Mouse (Mus musculus) bone marrow macrophage, adult 2 months (primary cell): ENCODE results near the gene Tgfbi. TPM values are rescaled to one million over a fixed set of nuclear protein-coding genes. Genes with fewer than 3 reads are reported as not detected.
A peak's percentile ranks its signal among the peaks of the same experiment; 100 is the strongest.

ENCODE experiments used
- H3K27ac ChIP-seq: 2 replicates; pipeline ENCODE4 v1.5.1; 2012; ENCODE audit warnings: low read depth, low read length; ENCODE audit not compliant: insufficient read depth
- H3K4me1 ChIP-seq: 2 replicates; pipeline ENCODE4 v1.6.1; 2012; ENCODE audit warnings: low read length; ENCODE audit not compliant: control insufficient read depth, insufficient read depth
- H3K4me3 ChIP-seq: 2 replicates; pipeline ENCODE4 v1.5.1; 2012; ENCODE audit warnings: mild to moderate bottlenecking, low read length, moderate library complexity; ENCODE audit not compliant: insufficient read depth
- CTCF ChIP-seq: IDR thresholded peaks from 2 replicates; pipeline ENCODE4 v1.5.1; 2012; ENCODE audit warnings: low read depth, mild to moderate bottlenecking, low read length, moderate library complexity
- POLR2A ChIP-seq: IDR thresholded peaks from 2 replicates; pipeline ENCODE4 v1.6.1; 2012; ENCODE audit warnings: mild to moderate bottlenecking, low read depth, low read length, borderline replicate concordance
- polyA plus RNA-seq: library from polyadenylated mRNA; stranded (reverse); fragments of >200 nt; gene quantifications from 2 replicates; pipeline ENCODE4 v1.2.4, GENCODE M21; 2012; ENCODE audit not compliant: missing spikeins, insufficient read depth, insufficient read length

The Tgfbi gene
- polyA plus RNA-seq, 1 experiment: 398 TPM

DNA sequence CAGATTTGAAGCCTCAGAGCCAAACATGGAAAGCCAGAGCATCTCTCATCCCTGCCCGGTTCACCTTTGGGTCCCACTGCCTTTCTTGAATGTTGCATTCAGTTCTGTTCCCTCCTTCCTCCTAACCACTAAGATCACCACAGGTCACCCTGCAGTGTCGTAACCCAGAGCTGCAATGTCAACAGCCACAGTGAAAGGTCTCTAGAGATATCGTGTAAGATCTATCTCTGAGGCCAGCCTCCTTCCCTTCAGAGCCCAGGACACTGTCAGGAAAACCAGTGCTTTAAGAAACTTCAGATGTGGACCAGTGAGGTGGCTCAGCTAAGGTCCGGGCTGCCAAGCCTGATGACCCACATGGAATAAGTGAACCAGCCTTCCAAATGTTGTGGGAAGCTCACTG, 1.8 kb downstream of the Tgfbi start:
- Histone ChIP-seq H3K27ac (peak overlapping the region; percentile 34), H3K4me3 (no peak overlapping the region), H3K4me1 (peaks cover 57% of the 10 kb centered on the region)
- TF ChIP-seq POLR2A (no peak), CTCF (no peak)

DNA sequence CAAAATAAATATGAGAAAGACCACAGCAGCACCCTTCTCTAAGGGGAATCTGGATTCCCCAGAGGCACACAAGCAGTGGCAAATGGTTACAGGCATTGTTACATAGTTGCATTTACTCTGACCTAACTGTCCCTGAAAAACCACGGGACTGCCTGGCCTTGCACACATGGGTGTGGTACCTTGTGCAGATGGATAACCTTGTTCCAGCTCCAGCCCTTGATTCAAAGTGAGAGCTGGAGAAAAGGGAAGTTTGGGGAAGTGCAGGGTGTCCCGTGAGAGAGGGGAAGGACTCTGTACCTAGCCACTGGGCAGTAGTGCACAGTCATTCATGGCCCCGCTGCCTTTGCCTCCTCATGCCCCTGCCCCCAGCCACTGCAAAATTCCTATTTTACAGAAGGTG, 2.4 kb downstream of the Tgfbi start:
- no peak for TF ChIP-seq CTCF
- TF ChIP-seq POLR2A: no peak
- Histone ChIP-seq H3K27ac (peak overlapping the region; percentile 71), H3K4me1 (peaks cover 60% of the 10 kb centered on the region), H3K4me3 (no peak overlapping the region)

DNA sequence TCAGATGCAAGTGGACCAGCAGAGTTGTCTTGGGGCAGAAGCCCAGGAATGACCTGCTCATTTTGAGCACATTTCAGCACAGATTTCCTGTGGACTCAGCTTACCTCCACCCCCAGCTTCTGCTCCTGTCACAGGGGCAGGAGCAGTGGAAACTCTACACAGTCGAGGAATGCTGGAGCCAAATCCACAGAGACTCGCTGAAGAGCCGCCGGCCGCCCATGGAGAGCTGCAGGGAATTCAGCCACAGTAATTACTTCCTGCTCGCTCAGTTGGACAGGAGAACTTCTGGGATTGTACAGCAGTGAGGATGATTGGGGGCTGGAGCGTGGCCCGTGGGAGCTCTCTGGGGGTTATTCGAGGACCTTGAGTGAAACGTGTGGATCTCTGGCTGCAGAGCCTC, 3.0 kb downstream of the Tgfbi start:
- Histone ChIP-seq H3K27ac (peak overlapping the region; percentile 71), H3K4me3 (no peak overlapping the region), H3K4me1 (peaks cover 65% of the 10 kb centered on the region)
- no peak for TF ChIP-seq POLR2A
- TF ChIP-seq CTCF: no peak

GRCm38 (mm10) chr13:56613366-56613998, 4.2 kb downstream of the Tgfbi start:
- Histone ChIP-seq H3K27ac (peak overlapping the region; percentile 71), H3K4me3 (no peak overlapping the region), H3K4me1 (peaks cover 65% of the 10 kb centered on the region)
- TF ChIP-seq CTCF (no peak), POLR2A (no peak)

- peaks cover 65% of the 10 kb centered on the region for H3K4me1 ChIP-seq
- H3K27ac ChIP-seq: peak overlapping the region; percentile 71
- TF ChIP-seq CTCF (no peak), POLR2A (no peak)
- H3K4me3 ChIP-seq: no peak overlapping the region
Observed at GRCm38 (mm10) chr13:56614768-56615167, 5.4 kb downstream of the Tgfbi start.

GRCm38 (mm10) chr13:56615223-56615622, 5.9 kb downstream of the Tgfbi start:
- H3K27ac ChIP-seq: peak overlapping the region; percentile 71
- peaks cover 61% of the 10 kb centered on the region for H3K4me1 ChIP-seq
- no peak overlapping the region for H3K4me3 ChIP-seq
- TF ChIP-seq POLR2A: no peak
- TF ChIP-seq CTCF: no peak

DNA sequence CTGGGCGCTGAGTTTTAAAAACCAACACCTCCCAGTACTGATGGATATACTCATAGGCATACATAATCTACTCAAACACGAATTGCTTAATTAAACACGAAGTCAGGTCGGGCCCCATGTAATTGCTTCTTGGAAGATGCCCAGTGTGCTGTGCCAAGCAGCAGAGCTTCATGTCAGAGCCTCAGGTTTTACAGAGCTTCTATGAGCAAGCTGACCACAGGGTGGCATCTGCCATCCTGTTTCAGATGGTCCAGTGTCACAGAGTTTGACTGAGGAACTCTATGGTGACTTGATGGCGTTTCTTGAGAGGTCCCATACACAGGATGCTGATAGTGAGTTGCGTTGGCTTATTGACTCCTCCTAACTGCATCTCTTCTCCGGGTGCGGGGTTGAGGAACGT, 6.5 kb downstream of the Tgfbi start:
- no peak for TF ChIP-seq CTCF
- no peak for TF ChIP-seq POLR2A
- H3K27ac ChIP-seq: peak overlapping the region; percentile 71
- peaks cover 55% of the 10 kb centered on the region for H3K4me1 ChIP-seq
- no peak overlapping the region for H3K4me3 ChIP-seq

DNA sequence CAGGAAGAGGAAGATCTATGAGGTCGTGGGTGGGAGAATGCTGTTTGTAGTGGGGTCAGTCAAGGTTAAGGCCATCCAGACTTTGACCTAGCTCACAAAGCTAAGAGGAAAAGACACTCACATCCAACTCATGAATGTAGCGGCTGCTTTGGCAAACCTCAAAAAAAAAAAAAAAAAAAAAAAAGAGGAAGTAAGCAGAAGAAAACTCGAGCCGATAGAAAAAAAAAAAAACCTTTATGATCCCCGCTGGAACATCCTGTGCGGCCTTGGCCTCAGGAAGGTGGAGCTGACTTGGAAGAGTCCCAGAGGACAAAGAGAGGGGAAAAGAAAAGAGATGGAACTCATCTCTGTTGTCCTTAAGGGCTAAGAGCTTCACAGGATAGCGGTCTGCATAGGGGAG, 7.1 kb downstream of the Tgfbi start:
- no peak for TF ChIP-seq CTCF
- TF ChIP-seq POLR2A: no peak
- no peak overlapping the region for H3K4me3 ChIP-seq
- peaks cover 50% of the 10 kb centered on the region for H3K4me1 ChIP-seq
- no peak overlapping the region for H3K27ac ChIP-seq

DNA sequence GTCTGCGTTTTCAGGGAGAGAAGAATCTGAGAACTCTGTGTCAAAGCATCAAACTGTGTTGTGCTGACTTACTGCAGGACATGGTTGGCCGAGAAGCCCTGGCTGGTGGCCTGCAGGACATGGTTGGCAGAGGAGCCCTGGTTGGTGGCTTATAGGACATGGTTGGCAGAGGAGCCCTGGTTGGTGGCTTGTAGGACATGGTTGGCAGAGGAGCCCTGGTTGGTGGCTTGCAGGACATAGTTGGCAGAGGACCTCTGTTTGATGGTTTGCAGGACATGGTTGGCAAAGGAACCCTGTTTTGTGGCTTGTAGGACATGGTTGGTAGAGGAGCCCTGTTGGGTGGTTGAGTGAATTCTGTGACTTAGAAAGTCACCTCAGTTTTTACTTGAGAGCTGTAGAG, 7.9 kb downstream of the Tgfbi start:
- H3K4me3 ChIP-seq: no peak overlapping the region
- TF ChIP-seq CTCF (no peak), POLR2A (no peak)
- H3K27ac ChIP-seq: no peak overlapping the region
- H3K4me1 ChIP-seq: peaks cover 42% of the 10 kb centered on the region

DNA sequence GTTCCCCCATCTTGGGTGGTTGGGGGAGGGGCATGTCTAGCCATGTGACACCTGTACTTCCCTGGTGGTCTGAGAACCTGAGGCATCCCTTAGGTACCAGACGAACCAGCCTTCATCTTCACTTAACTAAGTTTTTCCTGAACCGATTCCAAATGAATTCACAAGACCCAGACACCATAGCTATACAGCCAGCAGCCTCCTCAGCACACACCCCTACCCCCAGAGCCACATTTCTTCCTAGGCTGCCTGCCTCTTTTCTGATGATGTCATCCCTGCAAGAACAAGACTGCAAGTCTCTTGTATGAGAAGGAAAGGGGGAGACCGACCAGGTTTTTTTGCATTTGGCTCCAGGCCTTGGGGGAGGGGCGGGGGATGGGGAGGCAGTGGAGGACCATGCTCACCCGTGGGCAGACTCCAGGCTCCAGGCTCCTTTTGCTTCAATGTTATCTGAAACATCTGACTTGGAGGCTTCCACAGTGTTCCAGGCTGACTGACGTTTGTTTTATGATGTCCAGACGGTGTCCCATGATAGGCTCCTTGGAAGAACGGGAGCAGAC, 13.0 kb downstream of the Tgfbi start:
- Histone ChIP-seq H3K4me3 (no peak overlapping the region), H3K4me1 (peaks cover 25% of the 10 kb centered on the region), H3K27ac (no peak overlapping the region)
- TF ChIP-seq CTCF (no peak), POLR2A (no peak)

DNA sequence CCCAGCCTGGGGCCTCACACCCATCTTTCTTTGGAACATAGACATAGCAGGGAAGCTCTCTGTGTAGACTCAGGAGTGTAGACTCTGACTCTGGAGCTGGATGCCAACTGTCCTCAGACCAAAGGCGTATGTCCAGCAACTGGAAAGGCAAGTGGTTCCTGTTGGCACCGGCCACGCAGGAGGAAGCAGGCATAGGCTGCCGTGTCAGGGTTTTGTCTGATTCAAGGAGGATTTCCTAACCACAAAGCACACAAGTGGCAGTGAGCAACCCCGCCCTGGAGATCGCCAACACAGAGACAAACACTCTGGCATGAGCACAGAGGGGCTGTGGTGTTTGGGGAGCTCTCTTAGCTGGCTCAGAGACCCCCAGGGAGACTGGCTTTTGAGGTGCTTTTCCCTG, 17.2 kb downstream of the Tgfbi start:
- H3K27ac ChIP-seq: peak overlapping the region; percentile 67
- H3K4me1 ChIP-seq: peaks cover 41% of the 10 kb centered on the region
- H3K4me3 ChIP-seq: no peak overlapping the region
- TF ChIP-seq CTCF (no peak), POLR2A (no peak)
